Mouse (Mus musculus) forebrain, postnatal 0 days (tissue): ENCODE measurements at regions not wholly inside any gene's neighbourhood (a gene's known extent, or its start where the extent isn't known, plus 50 kb on each side); places are given as distances from the start of the nearest gene placed in this dataset.

Experiments used
- ATAC-seq: fragments of 200-750 bp; cut with Nextera tagmentation; 2 replicates; pipeline ENCODE4 v1.8.0; 2017; ENCODE audit warnings: mild to moderate bottlenecking, moderate library complexity
- DNase-seq: peaks from one replicate; pipeline ENCODE4 v3.0.0-alpha.2; 2015
- H3K27ac ChIP-seq: fragments of 300-500 bp; sonication (generic); 2 replicates; pipeline ENCODE4 v1.5.1; 2014; ENCODE audit warnings: low read depth, mild to moderate bottlenecking, antibody characterized with exemption, low read length, moderate library complexity, mixed read lengths
- H3K27me3 ChIP-seq: fragments of 300-500 bp; sonication (generic); 2 replicates; pipeline ENCODE4 v1.6.1; 2014; ENCODE audit warnings: mild to moderate bottlenecking, low read length, mixed read lengths; ENCODE audit not compliant: insufficient read depth
- H3K36me3 ChIP-seq: fragments of 300-500 bp; sonication (generic); 2 replicates; pipeline ENCODE4 v1.6.1; 2014; ENCODE audit warnings: mild to moderate bottlenecking, moderate library complexity; ENCODE audit not compliant: insufficient read depth
- H3K4me1 ChIP-seq: fragments of 300-500 bp; sonication (generic); 2 replicates; pipeline ENCODE4 v1.6.1; 2014; ENCODE audit warnings: antibody characterized with exemption; ENCODE audit not compliant: insufficient read depth
- H3K4me2 ChIP-seq: fragments of 300-500 bp; sonication (generic); 2 replicates; pipeline ENCODE4 v1.6.1; 2014; ENCODE audit warnings: low read depth, mild to moderate bottlenecking, moderate library complexity
- H3K4me3 ChIP-seq: fragments of 300-500 bp; sonication (generic); 2 replicates; pipeline ENCODE4 v1.5.1; 2014; ENCODE audit warnings: low read depth, low read length, mixed read lengths
- H3K9ac ChIP-seq: fragments of 300-500 bp; sonication (generic); 2 replicates; pipeline ENCODE4 v1.6.1; 2014; ENCODE audit warnings: mild to moderate bottlenecking
- H3K9me3 ChIP-seq: fragments of 300-500 bp; sonication (generic); 2 replicates; pipeline ENCODE4 v1.6.1; 2016; ENCODE audit warnings: low read length
- CTCF ChIP-seq: sonication (generic); IDR thresholded peaks from 2 replicates; pipeline ENCODE4 v1.5.1; 2016; ENCODE audit warnings: antibody characterized with exemption, control low read depth, low read depth
- WGBS: fragments of 180-500 bp; shearing (Covaris S2); extraction: QIAGEN DNeasy Blood & Tissue Kit; methylation state at CpG from one replicate; pipeline ENCODE4 v1.1.7; 2014; 5-methylcytosine and 5-hydroxymethylcytosine counted together

DNA sequence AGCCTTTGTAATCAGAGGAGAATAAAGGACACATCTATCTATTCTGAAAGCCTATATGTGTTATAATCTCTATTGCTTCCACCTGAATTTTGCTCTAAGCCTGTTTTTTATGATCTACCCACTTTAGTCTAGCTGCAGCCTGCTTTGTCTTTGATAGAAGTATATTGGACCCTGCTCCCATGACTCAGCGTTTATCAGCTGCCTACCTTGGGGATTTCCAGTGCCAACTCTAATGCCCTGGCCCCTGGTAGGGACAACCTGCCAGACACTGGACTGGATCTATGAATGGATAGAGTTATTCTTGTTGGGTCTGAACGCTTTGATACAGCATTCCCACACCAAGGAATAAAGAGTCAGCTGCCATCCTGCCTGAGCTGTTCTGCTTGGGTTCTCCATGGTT, 232.3 kb upstream of the Tprg start:
- no peak overlapping the region for H3K9ac ChIP-seq

DNA sequence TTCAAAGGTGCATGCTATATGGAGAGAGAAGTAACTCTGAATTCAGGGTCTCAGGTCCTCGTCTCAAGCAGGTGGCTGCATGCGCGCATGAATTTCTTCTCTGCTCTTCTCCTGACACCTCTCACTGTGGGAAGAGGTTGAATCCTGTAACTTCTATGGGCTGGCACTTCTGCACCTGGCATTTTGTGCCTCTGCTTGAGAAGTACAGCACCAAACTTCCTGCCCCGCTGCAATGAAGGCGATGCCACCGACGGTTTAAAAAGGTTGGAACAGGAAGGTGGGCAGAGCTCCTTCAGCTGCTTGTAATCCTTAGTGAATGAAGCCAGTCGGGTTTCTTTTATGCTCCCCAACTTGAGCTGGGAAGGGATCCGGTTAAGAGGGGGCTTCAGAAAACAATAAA, 231.2 kb upstream of the Tprg start:
- Histone ChIP-seq H3K9ac (no peak overlapping the region), H3K27me3 (no peaks in the 10 kb centered on the region), H3K4me3 (no peak overlapping the region), H3K4me1 (peaks cover 14% of the 10 kb centered on the region), H3K27ac (no peak overlapping the region), H3K4me2 (no peak overlapping the region), H3K36me3 (no peaks in the 10 kb centered on the region), H3K9me3 (no peaks in the 10 kb centered on the region)
- no peak for DNase-seq
- ATAC-seq, result no peak
- WGBS, result 58% methylated on average over 9 of the region's 9 CpGs
- no peak for TF ChIP-seq CTCF

More for the DNA sequence above, 232.3 kb upstream of the Tprg start:
- Histone ChIP-seq H3K4me1 (peaks cover 7% of the 10 kb centered on the region), H3K36me3 (no peaks in the 10 kb centered on the region), H3K4me3 (no peak overlapping the region), H3K27ac (no peak overlapping the region), H3K27me3 (no peaks in the 10 kb centered on the region), H3K9me3 (no peaks in the 10 kb centered on the region), H3K4me2 (no peak overlapping the region)
- no peak for TF ChIP-seq CTCF
- 86% methylated on average over 2 of the region's 2 CpGs for WGBS
- ATAC-seq (no peak), DNase-seq (no peak)

DNA sequence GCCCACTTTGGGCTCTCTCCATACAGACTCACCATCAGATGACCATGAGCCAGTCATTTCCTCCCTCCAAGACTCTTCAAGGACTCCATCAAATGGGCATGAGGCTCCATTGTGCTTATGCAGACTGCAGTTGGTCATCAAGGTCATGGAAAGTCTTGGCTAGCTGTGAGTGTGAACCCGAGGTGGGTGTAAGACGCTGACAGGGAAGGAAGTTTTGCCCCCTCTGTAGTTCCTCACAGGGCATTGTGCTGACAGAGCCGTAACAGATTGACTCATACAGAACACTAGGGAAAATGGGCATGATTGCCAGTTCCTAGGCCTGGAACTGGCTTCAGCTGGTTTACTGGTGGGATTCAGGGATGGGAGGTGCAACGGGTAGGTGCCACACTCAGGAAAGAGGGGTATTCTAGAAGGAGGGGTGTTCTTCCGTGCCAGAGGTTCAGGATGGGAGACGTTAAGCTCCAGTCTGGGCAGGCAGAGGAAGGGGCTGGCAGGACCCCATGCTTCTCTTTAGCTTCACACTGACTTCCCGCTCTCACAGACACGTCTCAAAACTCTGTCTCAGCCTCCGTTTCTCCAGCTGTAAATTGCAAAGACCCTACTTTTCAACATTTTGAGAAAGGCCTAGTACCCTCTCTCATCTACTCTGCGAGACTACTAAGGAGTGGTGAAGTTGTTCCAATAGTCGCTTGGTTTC, 228.4 kb upstream of the Tprg start:
- no peaks in the 10 kb centered on the region for H3K27me3 ChIP-seq
- H3K27ac ChIP-seq, result peak overlapping the region; percentile 99
- H3K9ac ChIP-seq, result peak overlapping the region; percentile 67; the same call in 1 of the 2 replicates
- ATAC-seq (no peak), DNase-seq (no peak)
- H3K4me1 ChIP-seq, result peaks cover 14% of the 10 kb centered on the region
- H3K4me3 ChIP-seq, result peak overlapping the region; percentile 52
- peak overlapping the region; percentile 88 for H3K4me2 ChIP-seq
- 16% methylated on average over 11 of the region's 11 CpGs for WGBS
- no peaks in the 10 kb centered on the region for H3K9me3 ChIP-seq
- H3K36me3 ChIP-seq, result no peaks in the 10 kb centered on the region
- TF ChIP-seq CTCF, result no peak

DNA sequence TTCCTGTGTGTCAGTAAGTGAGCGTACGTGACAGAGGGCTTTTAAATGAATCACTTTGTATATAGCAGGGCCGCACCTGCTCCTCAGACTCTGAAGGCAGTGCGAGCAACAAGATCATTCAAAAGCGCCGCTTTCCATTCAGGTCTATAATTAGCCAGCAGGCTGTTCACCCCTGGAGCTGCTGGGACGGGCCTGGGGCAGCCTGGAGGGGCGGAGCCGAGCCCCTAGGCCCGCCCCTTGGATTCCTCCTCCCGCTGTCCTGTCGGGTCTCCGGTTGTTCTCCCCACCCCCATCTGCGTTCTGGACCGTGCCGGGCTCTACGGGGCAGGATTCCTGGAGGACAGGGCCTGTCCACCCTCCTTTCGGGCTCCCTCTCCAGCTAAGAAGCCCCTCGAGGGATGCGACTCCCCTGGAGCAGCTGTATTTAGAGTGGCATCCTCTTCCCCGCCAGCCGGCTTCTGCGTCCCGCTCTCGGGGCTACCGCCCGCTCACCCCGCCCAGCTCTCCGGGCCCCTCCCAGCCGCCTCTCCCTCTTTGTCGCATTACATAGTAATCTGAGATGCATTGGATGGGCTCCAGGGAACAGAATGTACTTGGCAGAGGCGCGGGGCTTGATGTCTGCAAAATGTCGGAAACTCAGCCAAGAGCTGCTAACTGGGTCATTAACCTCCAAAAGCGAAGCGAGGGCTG, 227.7 kb upstream of the Tprg start:
- ATAC-seq (peak; percentile 91), DNase-seq (peak; percentile 97)
- Histone ChIP-seq H3K36me3 (no peaks in the 10 kb centered on the region), H3K27me3 (no peaks in the 10 kb centered on the region), H3K4me1 (peaks cover 14% of the 10 kb centered on the region), H3K9ac (peak overlapping the region; percentile 67), H3K9me3 (no peaks in the 10 kb centered on the region), H3K27ac (peak overlapping the region; percentile 99), H3K4me2 (peak overlapping the region; percentile 88), H3K4me3 (peak overlapping the region; percentile 52)
- under 1% methylated on average over 36 of the region's 36 CpGs for WGBS
- TF ChIP-seq CTCF, result no peak

DNA sequence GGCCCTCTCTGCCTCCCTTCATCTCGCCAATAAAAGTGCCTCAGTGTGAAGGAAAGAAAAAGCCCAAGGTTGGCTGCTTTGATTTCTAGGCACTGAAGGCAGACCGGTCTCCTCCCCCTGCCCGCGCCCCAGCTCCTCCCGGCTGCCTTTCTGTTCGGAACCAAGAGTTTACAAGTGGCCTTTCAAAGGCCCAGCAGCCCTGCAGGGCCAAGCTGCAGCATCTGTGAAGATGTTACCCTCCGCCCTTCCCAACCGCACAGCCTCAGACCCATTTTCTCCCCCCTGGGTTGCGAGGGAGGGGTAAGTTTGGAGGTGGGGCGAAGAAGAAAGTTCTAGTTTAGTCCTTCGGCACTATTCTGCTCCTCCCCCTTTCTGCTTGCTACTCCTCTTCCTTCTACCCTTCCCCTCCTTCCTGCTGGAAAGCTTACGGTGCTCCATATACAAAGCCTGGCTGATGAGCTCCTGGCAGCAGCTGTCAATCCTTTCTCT, 227.1 kb upstream of the Tprg start:
- no peaks in the 10 kb centered on the region for H3K36me3 ChIP-seq
- H3K4me3 ChIP-seq, result peak overlapping the region; percentile 52
- H3K9me3 ChIP-seq, result no peaks in the 10 kb centered on the region
- H3K4me2 ChIP-seq, result peak overlapping the region; percentile 88
- peaks cover 14% of the 10 kb centered on the region for H3K4me1 ChIP-seq
- WGBS, result 3% methylated on average over 12 of the region's 12 CpGs
- H3K9ac ChIP-seq, result peak overlapping the region; percentile 67; the same call in 1 of the 2 replicates
- H3K27me3 ChIP-seq, result no peaks in the 10 kb centered on the region
- DNase-seq, result no peak
- peak overlapping the region; percentile 99 for H3K27ac ChIP-seq
- no peak for ATAC-seq
- TF ChIP-seq CTCF, result no peak

DNA sequence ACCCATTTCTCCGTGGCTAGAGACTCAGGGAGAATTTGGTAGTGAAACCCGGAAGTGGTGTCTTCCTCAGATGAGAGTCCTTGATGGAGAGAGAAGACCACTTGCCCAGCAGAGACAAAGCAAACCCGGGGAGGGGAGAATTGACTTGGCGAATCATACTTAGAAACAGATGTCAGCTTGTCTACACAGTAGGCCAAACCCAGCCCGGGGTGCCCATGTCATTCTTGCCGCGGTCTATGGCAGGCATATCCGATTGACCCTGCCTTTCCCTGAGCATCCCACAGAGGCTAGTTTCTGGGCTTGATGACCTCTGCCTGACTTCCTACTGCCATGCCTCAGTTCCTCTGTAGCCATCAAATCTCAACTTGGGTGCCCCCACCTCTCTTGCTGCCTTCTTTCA, 226.4 kb upstream of the Tprg start:
- no peak for TF ChIP-seq CTCF

DNA sequence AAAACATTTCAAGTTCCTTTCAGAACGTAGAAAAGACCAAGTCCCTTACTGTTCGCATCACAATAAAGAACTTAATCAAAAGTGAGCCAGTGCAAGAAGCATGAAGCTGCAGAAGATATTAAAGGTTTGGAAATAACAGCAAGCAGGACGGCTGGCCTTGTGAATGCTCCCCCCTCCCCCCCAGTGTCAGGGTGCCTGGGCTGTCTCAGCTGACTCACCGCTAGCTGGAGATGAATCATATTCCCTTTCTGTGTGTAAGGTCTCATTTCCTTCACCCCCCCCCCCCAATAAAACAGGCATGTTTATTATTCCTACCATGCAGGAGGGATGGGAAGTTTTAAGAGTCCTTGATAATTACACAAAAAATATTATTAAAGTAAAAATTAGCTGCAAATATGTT, 225.0 kb upstream of the Tprg start:
- H3K4me3 ChIP-seq, result no peak overlapping the region
- no peak overlapping the region for H3K4me2 ChIP-seq
- no peak overlapping the region for H3K27ac ChIP-seq
- no peak overlapping the region for H3K9ac ChIP-seq
- TF ChIP-seq CTCF, result no peak
- H3K4me1 ChIP-seq, result peaks cover 14% of the 10 kb centered on the region
- DNase-seq (no peak), ATAC-seq (no peak)
- WGBS, result 85% methylated on average over 4 of the region's 4 CpGs
- no peaks in the 10 kb centered on the region for H3K27me3 ChIP-seq
- H3K36me3 ChIP-seq, result no peaks in the 10 kb centered on the region
- no peaks in the 10 kb centered on the region for H3K9me3 ChIP-seq

More for the DNA sequence above, 226.4 kb upstream of the Tprg start:
- no peaks in the 10 kb centered on the region for H3K27me3 ChIP-seq
- H3K36me3 ChIP-seq, result no peaks in the 10 kb centered on the region
- peaks cover 14% of the 10 kb centered on the region for H3K4me1 ChIP-seq
- H3K9me3 ChIP-seq, result no peaks in the 10 kb centered on the region
- no peak overlapping the region for H3K4me3 ChIP-seq
- DNase-seq (no peak), ATAC-seq (no peak)
- H3K27ac ChIP-seq, result peak overlapping the region; percentile 99
- 73% methylated on average over 8 of the region's 8 CpGs for WGBS
- no peak overlapping the region for H3K4me2 ChIP-seq
- no peak overlapping the region for H3K9ac ChIP-seq
